Mouse (Mus musculus) embryonic facial prominence, embryonic 10.5 days (tissue): Measurements from ENCODE around the gene Slc4a1. TPM values are rescaled to one million over a fixed set of nuclear protein-coding genes. Genes with fewer than 3 reads are reported as not detected.

Source experiments
- DNase-seq: peaks from one replicate; pipeline ENCODE4 v3.0.0-alpha.2; 2017; ENCODE audit warnings: low spot score
- H3K27ac ChIP-seq: fragments of 300-500 bp; sonication (generic); replicated peaks from 2 replicates; pipeline ENCODE4 v1.5.1; 2016; ENCODE audit warnings: mild to moderate bottlenecking
- H3K27me3 ChIP-seq: fragments of 300-500 bp; sonication (generic); replicated peaks from 2 replicates; pipeline ENCODE4 v1.6.1; 2016; ENCODE audit warnings: low read depth, mild to moderate bottlenecking; ENCODE audit not compliant: poor library complexity, severe bottlenecking
- H3K36me3 ChIP-seq: fragments of 300-500 bp; sonication (generic); replicated peaks from 2 replicates; pipeline ENCODE4 v1.6.1; 2016; ENCODE audit warnings: mild to moderate bottlenecking, moderate library complexity
- H3K4me1 ChIP-seq: fragments of 300-500 bp; sonication (generic); 2 replicates; pipeline ENCODE4 v1.6.1; 2016
- H3K4me3 ChIP-seq: fragments of 300-500 bp; sonication (generic); 2 replicates; pipeline ENCODE4 v1.5.1; 2016; ENCODE audit warnings: mild to moderate bottlenecking, moderate library complexity
- H3K9me3 ChIP-seq: fragments of 300-500 bp; sonication (generic); 2 replicates; pipeline ENCODE4 v1.6.1; 2016; ENCODE audit warnings: mild to moderate bottlenecking
- WGBS: fragments of 180-500 bp; shearing (Covaris S2); methylation state at CpG from one replicate; pipeline ENCODE4 v1.1.7; 2016; 5-methylcytosine and 5-hydroxymethylcytosine counted together
- polyA plus RNA-seq: library from polyadenylated mRNA; unstranded; fragments of >200 nt; fragmentation: Nextera tagmentation; extraction: Ambion mirVana; gene quantifications from 2 replicates; pipeline ENCODE4 v1.2.1, GENCODE M21; 2016

Gene Slc4a1
- polyA plus RNA-seq, 1 experiment from 2014 or later: 33.8 TPM

DNA sequence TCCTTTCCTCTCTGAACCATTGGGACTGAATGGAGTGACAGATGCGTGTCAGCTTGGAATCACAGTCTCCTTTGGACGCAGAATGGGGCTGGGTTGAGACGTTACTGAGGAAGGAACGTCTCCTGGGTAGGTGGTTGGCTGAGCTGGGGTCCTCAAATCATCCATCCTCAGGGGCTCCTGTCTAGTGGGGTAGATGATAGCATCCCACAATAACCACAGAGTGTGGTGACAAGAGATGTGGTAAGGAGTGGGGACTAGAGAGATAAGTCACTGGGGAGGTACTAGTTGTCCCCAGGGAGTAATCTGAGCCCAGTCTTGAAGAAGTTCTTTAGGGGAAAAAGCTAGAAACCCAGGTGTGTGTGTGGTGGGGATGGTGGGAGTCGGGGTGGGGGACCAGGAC is 2.3 kb upstream of the Slc4a1 start:
- no peak for DNase-seq
- no peak overlapping the region for H3K4me3 ChIP-seq
- WGBS: 85% methylated on average over 5 of the region's 5 CpGs
- H3K27ac ChIP-seq: no peak overlapping the region
- peaks cover 9% of the 10 kb centered on the region for H3K4me1 ChIP-seq
- H3K36me3 ChIP-seq: no peaks in the 10 kb centered on the region
- H3K9me3 ChIP-seq: no peaks in the 10 kb centered on the region
- H3K27me3 ChIP-seq: peaks cover 24% of the 10 kb centered on the region

DNA sequence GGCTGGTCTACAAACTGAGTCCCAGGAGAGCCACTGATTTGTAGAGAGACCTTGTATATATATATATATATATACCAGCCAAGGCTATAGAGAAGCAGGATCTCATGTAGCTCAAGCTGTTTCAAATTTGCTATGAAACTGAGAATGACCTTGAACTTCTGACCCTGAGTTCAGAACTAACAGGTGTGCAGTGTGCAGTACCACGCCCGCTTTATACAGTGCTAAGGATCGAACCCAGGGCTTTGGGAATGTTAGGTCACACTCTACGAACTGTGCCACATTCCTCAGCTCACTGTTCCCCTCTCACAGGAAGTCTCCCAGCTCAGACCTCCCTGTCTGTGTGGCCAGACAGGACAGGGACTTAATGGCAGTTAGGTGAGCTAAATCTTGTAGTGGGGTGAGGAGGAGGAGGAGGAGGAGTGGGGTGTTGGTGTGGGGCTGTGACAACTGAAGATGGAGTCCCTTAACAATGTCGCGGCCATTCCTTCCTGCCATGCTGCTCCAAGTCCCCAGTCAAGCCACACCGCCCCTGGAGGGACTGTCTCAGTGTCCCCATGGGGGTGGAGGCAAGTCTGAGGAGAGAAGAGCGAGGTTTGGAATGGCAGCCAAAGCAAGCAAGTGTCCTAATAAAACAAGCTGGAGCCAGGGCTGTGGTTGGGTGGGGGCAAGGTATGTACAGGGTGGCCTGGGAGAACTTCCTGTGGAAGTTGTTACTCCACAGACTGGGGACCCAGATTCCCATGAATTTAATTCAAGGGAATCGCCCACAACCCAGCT is 1.7 kb upstream of the Slc4a1 start:
- WGBS: 77% methylated on average over 9 of the region's 9 CpGs

GRCm38 (mm10) chr11:102365699-102366098 is 304 bp downstream of the Slc4a1 start:
- Histone ChIP-seq H3K27ac (peak overlapping the region; percentile 37; the same call in 1 of the 2 replicates), H3K27me3 (peaks cover 9% of the 10 kb centered on the region), H3K36me3 (no peaks in the 10 kb centered on the region), H3K9me3 (no peaks in the 10 kb centered on the region), H3K4me1 (peaks cover 9% of the 10 kb centered on the region), H3K4me3 (no peak overlapping the region)
- 20% methylated on average over 4 of the region's 4 CpGs for WGBS
- no peak for DNase-seq

More for the DNA sequence above, 1.7 kb upstream of the Slc4a1 start:
- no peak for DNase-seq
- Histone ChIP-seq H3K4me1 (peaks cover 9% of the 10 kb centered on the region), H3K4me3 (no peak overlapping the region), H3K27ac (no peak overlapping the region), H3K9me3 (no peaks in the 10 kb centered on the region), H3K36me3 (no peaks in the 10 kb centered on the region), H3K27me3 (peaks cover 17% of the 10 kb centered on the region)

DNA sequence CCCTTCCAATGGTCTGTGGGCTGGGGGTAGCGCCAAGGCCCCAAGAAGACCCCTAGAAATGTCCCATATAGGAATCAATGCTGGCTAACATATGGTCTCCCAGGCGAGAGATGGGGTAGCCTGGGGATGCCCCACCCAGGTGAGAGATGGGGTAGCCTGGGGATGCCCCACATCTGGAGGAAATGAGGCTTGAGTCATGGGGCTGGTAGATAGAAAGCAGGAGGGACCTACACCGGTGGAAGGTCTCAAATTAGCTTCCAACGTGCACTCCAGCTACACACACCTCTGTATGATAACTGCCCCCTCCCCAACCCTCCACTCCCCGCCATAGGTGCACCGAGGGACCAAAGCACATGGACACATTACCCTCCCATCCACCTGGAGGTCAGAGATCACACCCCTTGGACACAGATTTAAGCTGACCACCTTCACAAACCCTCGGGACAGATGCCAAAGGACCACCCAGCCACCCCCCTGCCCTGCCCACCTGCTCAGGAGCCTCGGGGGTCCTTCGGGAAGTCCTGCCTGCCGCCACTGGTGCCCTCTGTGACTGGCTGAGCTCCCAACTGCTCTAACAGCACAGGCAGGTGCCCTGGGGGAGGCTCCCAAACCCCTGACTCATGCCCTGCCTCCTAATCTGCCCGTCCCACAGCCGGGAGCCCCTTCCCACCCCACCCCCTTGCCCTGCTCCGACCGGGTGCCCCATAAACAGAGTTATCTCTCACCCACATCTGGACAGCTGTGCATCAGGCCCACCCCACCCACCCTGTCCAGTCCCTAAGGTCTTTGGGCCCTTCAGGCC is 1.2 kb downstream of the Slc4a1 start:
- WGBS: 68% methylated on average over 14 of the region's 14 CpGs
- no peak for DNase-seq
- H3K27ac ChIP-seq: no peak overlapping the region

DNA sequence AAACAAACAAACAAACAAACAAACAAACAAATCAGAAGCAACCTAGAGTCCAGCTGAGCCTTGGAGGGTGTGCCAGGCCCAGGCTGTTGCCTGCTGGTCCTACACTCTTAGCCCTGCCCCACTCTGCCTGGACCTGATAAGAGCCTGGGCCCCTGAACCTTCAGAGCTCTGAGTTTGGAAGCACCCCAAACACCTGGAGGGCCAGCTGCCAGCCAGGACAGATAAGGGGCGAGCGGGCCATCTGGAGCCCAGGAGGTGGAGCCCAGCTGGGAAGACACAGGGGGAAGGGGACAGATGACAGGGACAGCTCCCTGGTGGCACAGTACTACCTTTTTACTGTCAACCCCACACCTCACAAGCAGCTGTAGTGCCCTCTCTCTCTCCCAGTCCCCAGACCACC is 2.4 kb downstream of the Slc4a1 start:
- Histone ChIP-seq H3K36me3 (no peaks in the 10 kb centered on the region), H3K9me3 (no peaks in the 10 kb centered on the region), H3K27ac (no peak overlapping the region), H3K4me1 (peaks cover 9% of the 10 kb centered on the region), H3K27me3 (peaks cover 9% of the 10 kb centered on the region), H3K4me3 (peak overlapping the region; percentile 33; the same call in 1 of the 2 replicates)
- WGBS: 74% methylated on average over 2 of the region's 2 CpGs
- DNase-seq: no peak

More for the DNA sequence above, 1.2 kb downstream of the Slc4a1 start:
- Histone ChIP-seq H3K9me3 (no peaks in the 10 kb centered on the region), H3K4me1 (peaks cover 9% of the 10 kb centered on the region), H3K27me3 (peaks cover 9% of the 10 kb centered on the region), H3K36me3 (no peaks in the 10 kb centered on the region), H3K4me3 (peak overlapping the region; percentile 33)

DNA sequence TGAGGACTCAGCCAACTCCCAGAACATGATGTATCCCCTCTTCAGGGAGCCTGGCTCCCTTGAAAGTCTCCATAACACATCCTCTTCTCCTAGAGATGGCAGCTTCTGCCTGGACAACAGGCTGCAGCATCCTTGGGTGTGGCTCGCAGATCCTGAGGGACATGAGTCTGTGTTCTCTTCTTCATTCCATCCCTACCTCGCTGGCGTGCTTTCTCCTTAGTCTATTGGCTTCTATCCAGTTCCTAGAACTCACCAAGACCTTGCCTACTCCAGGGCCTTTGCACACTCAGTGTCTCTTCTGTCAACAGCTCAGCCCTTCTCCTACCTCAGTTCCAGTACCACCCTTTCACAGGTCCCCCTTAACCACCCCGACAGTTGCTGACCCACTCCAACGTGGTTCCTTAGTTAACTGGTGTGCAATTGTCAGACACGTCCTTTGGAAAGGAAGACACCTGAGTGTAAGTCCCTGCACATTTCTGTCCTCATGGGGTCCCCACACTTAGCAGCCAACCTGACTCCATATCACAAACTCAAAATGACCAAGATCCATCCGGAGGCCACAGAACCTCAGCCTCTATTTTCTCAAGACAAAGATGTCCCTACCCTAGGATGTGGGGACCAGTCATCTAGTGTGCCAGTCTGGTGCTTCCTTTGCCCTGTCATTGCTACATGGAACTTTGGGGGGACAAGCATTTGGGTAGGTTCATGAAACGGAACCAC is 4.1 kb downstream of the Slc4a1 start:
- WGBS: 90% methylated on average over 8 of the region's 8 CpGs
- Histone ChIP-seq H3K27me3 (peaks cover 11% of the 10 kb centered on the region), H3K4me3 (peak overlapping the region; percentile 37), H3K9me3 (no peaks in the 10 kb centered on the region), H3K36me3 (no peaks in the 10 kb centered on the region), H3K27ac (no peak overlapping the region), H3K4me1 (peaks cover 13% of the 10 kb centered on the region)
- DNase-seq: no peak

- no peaks in the 10 kb centered on the region for H3K9me3 ChIP-seq
- DNase-seq: no peak
Measured at GRCm38 (mm10) chr11:102358365-102358764, 7.6 kb downstream of the Slc4a1 start.

DNA sequence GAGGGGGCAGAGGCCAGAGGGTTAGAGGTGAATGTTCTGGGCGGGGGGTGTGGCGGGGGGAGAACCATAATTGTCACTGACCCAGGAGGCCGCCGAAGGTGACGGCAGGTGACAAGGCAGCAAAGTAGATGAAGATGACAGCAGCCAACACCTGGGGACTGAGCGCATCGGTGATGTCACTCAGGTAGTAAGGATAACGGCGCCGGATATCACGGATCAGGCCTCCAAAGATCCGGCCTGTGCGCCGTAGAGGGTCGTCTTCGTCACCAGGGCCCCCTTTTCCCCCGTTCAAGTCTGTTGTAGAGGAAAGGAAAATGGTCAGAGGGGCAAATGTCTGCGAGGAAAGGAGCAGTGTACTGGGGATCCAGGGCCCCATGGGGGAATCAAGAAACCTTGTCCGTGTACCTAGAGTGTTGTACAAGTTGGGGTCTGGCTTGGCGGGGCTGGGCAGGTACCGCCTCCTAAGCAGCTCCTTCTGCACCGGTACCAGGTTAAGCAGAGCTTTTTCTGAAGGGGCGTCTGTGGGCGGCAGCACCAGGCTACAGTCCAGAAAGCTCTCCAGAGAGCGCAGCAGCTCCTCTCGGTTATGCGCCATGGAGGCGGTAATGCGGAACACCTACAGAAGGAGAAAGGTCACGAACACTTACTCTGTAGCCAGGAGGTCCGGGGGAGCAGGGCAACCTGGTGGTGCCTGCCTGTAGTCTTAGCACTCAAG is 9.2 kb downstream of the Slc4a1 start:
- no peak for DNase-seq

More at GRCm38 (mm10) chr11:102358365-102358764, 7.6 kb downstream of the Slc4a1 start:
- Histone ChIP-seq H3K4me3 (no peak overlapping the region), H3K4me1 (peaks cover 4% of the 10 kb centered on the region; the same call in 1 of the 2 replicates), H3K27ac (no peak overlapping the region), H3K27me3 (peaks cover 8% of the 10 kb centered on the region), H3K36me3 (no peaks in the 10 kb centered on the region)
- WGBS: 76% methylated on average over 10 of the region's 10 CpGs

GRCm38 (mm10) chr11:102356190-102356589 is 9.8 kb downstream of the Slc4a1 start:
- no peak for DNase-seq
- H3K4me3 ChIP-seq: no peak overlapping the region

More for the DNA sequence above, 9.2 kb downstream of the Slc4a1 start:
- Histone ChIP-seq H3K9me3 (no peaks in the 10 kb centered on the region), H3K4me3 (no peak overlapping the region), H3K4me1 (peaks cover 4% of the 10 kb centered on the region; the same call in 1 of the 2 replicates), H3K36me3 (no peaks in the 10 kb centered on the region), H3K27me3 (peaks cover 8% of the 10 kb centered on the region), H3K27ac (no peak overlapping the region)
- 75% methylated on average over 31 of the region's 31 CpGs for WGBS

DNA sequence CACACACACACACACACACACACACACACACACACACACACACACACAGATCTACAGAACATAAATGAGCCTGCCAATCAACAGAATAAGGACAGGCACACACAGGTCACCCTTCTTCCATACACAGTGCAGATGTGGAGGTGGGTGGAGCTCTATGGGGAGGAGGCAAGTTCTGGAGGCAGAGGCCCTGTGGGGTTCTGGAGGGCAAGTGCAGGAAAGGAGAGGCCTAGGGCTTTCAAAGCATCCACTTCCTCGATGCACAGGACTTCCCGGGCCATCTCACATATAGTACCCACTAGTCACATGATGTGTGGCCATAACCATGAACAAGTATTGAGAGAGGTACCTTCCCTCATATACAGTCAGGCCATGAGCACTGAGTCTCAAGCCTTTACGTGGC is 10.5 kb downstream of the Slc4a1 start:
- H3K9me3 ChIP-seq: no peaks in the 10 kb centered on the region
- H3K36me3 ChIP-seq: no peaks in the 10 kb centered on the region
- 92% methylated on average over 3 of the region's 3 CpGs for WGBS
- H3K27ac ChIP-seq: no peak overlapping the region
- peaks cover 12% of the 10 kb centered on the region for H3K27me3 ChIP-seq
- H3K4me3 ChIP-seq: no peak overlapping the region
- DNase-seq: no peak
- H3K4me1 ChIP-seq: peaks cover 4% of the 10 kb centered on the region; the same call in 1 of the 2 replicates

More at GRCm38 (mm10) chr11:102356190-102356589, 9.8 kb downstream of the Slc4a1 start:
- peaks cover 8% of the 10 kb centered on the region for H3K27me3 ChIP-seq
- H3K4me1 ChIP-seq: peaks cover 4% of the 10 kb centered on the region; the same call in 1 of the 2 replicates
- no peaks in the 10 kb centered on the region for H3K36me3 ChIP-seq
- H3K9me3 ChIP-seq: no peaks in the 10 kb centered on the region
- H3K27ac ChIP-seq: no peak overlapping the region
- 86% methylated on average over 12 of the region's 12 CpGs for WGBS

GRCm38 (mm10) chr11:102353021-102353431 is 13.0 kb downstream of the Slc4a1 start:
- no peaks in the 10 kb centered on the region for H3K36me3 ChIP-seq
- DNase-seq: no peak
- H3K4me1 ChIP-seq: 0 out of 2 replicates have a peak, but pooled peaks cover under 1% of the 10 kb centered on the region
- H3K27me3 ChIP-seq: peaks cover 12% of the 10 kb centered on the region
- no peak overlapping the region for H3K4me3 ChIP-seq
- 44% methylated on average over 8 of the region's 8 CpGs for WGBS
- H3K9me3 ChIP-seq: no peaks in the 10 kb centered on the region
- no peak overlapping the region for H3K27ac ChIP-seq
